Mouse (Mus musculus) hindbrain, embryonic 11.5 days (tissue): ENCODE measurements around the gene Nars2. TPM values are rescaled to one million over a fixed set of nuclear protein-coding genes. Genes with fewer than 3 reads are reported as not detected.

ENCODE experiments used
- ATAC-seq: fragments of 200-750 bp; cut with Nextera tagmentation; 2 replicates; pipeline ENCODE4 v1.8.0; 2017; ENCODE audit warnings: mild to moderate bottlenecking, moderate TSS enrichment, moderate library complexity; ENCODE audit not compliant: low FRiP score
- DNase-seq: peaks from one replicate; pipeline ENCODE4 v3.0.0-alpha.2; 2015; ENCODE audit warnings: low spot score
- H3K27ac ChIP-seq: fragments of 300-500 bp; sonication (generic); 2 replicates; pipeline ENCODE4 v1.5.1; 2014; ENCODE audit warnings: mild to moderate bottlenecking, low read depth, low read length
- H3K27me3 ChIP-seq: fragments of 300-500 bp; sonication (generic); 2 replicates; pipeline ENCODE4 v1.6.1; 2014; ENCODE audit warnings: mild to moderate bottlenecking, low read length, moderate library complexity, mixed read lengths; ENCODE audit not compliant: control insufficient read depth, insufficient read depth
- H3K36me3 ChIP-seq: fragments of 300-500 bp; sonication (generic); 2 replicates; pipeline ENCODE4 v1.6.1; 2014; ENCODE audit warnings: mild to moderate bottlenecking, low read length, moderate library complexity, mixed read lengths; ENCODE audit not compliant: control insufficient read depth, insufficient read depth
- H3K4me1 ChIP-seq: fragments of 300-500 bp; sonication (generic); replicated peaks from 2 replicates; pipeline ENCODE4 v1.6.1; 2014; ENCODE audit warnings: low read length, mixed read lengths; ENCODE audit not compliant: control insufficient read depth, insufficient read depth
- H3K4me2 ChIP-seq: fragments of 300-500 bp; sonication (generic); replicated peaks from 2 replicates; pipeline ENCODE4 v1.6.1; 2014; ENCODE audit warnings: mild to moderate bottlenecking, low read depth, low read length
- H3K4me3 ChIP-seq: fragments of 300-500 bp; sonication (generic); 2 replicates; pipeline ENCODE4 v1.5.1; 2014; ENCODE audit warnings: low read depth, low read length
- H3K9ac ChIP-seq: fragments of 300-500 bp; sonication (generic); 2 replicates; pipeline ENCODE4 v1.6.1; 2014; ENCODE audit warnings: low read depth, low read length
- H3K9me3 ChIP-seq: fragments of 300-500 bp; sonication (generic); 2 replicates; pipeline ENCODE4 v1.6.1; 2016; ENCODE audit warnings: low read length; ENCODE audit not compliant: control insufficient read depth
- WGBS: fragments of 180-500 bp; shearing (Covaris S2); extraction: QIAGEN DNeasy Blood & Tissue Kit; methylation state at CpG from one replicate; pipeline ENCODE4 v1.1.7; 2014; 5-methylcytosine and 5-hydroxymethylcytosine counted together
- polyA plus RNA-seq: library from polyadenylated mRNA; unstranded; fragments of >200 nt; fragmentation: Nextera tagmentation; extraction: Ambion mirVana; gene quantifications from 2 replicates; pipeline ENCODE4 v1.2.1, GENCODE M21; 2014

Nars2 gene
- polyA plus RNA-seq: 22.1 and 23.4 TPM in 2 replicates

DNA sequence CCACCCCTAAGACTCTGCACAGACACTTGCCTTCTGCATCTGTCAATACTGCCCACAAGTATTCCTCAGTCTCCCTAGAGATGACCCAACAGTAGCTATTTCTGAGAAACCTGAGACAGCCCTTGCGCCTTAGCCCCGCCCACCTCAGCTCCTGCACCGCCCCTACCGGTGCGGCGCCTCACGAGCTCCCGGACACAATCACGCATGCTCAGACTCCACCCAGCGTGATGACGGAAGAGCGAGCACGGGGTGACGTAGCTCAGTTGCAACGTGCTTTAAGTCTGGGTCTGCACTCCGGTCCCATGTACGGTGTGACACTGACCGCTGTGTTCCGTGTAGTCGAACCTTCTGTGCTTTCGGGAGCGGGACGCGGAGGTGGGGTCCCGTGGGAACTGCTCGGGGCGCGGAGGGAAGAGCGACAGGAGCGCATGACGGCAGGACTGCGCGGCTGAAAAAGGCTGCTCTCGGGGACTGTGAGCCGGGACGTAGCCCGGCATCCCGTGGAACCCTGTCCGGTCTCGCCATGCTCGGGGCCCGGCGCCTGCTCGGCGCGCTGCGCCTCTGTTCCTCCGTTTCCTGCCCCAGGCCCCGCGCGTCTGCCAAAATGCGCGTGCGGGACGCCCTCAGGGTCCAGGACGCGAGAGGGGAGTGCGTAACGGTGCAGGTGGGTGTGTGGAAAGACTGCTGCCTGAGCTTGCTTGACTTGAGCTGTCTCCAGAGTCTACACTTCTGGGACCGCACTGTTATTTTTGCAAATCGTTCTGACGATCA, at the start of gene Nars2:
TSS of gene Nars2 (plus strand) at position 225 of the 771 bp plus-strand sequence.
- H3K4me3 ChIP-seq: peak within 1 kb of the TSS; percentile 87
- DNase-seq (peak; percentile 98), ATAC-seq (peak; percentile 100)
- H3K4me1 ChIP-seq: no peaks in the 10 kb centered on the region; the same call in 1 of the 2 replicates
- WGBS: under 1% methylated on average over 62 of the region's 62 CpGs
- peak within 1 kb of the TSS; percentile 70 for H3K27ac ChIP-seq
- H3K4me2 ChIP-seq: peak within 1 kb of the TSS; percentile 82
- H3K9me3 ChIP-seq: no peaks in the 10 kb centered on the region
- no peaks in the 10 kb centered on the region for H3K27me3 ChIP-seq
- peak within 1 kb of the TSS; percentile 89 for H3K9ac ChIP-seq
- H3K36me3 ChIP-seq: no peaks in the 10 kb centered on the region

DNA sequence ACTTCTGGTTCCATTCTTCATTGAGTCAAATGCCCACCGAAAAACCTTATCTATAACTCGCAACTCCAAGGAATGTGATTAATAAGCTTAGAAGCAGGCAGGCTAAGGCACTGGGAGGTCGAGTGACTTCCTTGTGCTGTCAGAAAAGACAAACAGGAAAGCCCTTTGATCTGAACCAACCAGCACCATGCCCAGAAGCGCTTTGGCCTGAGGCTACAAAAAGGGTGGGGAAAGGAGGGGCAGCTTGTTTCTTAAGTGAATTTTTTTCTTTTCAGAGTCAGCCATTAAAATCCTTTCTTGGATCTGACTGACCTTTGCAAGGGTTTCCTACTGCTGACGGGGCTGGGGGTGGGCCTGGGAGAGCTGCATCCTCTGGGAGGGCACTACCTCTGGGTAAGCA, 49.1 kb upstream of the Nars2 start:
- H3K9me3 ChIP-seq: no peaks in the 10 kb centered on the region
- H3K4me3 ChIP-seq: no peak overlapping the region
- H3K9ac ChIP-seq: no peak overlapping the region
- 66% methylated on average over 5 of the region's 5 CpGs for WGBS
- DNase-seq (no peak), ATAC-seq (no peak)
- no peak overlapping the region for H3K4me2 ChIP-seq
- H3K27ac ChIP-seq: no peak overlapping the region
- peaks cover 4% of the 10 kb centered on the region; the same call in 1 of the 2 replicates for H3K4me1 ChIP-seq
- no peaks in the 10 kb centered on the region for H3K36me3 ChIP-seq
- no peaks in the 10 kb centered on the region for H3K27me3 ChIP-seq

DNA sequence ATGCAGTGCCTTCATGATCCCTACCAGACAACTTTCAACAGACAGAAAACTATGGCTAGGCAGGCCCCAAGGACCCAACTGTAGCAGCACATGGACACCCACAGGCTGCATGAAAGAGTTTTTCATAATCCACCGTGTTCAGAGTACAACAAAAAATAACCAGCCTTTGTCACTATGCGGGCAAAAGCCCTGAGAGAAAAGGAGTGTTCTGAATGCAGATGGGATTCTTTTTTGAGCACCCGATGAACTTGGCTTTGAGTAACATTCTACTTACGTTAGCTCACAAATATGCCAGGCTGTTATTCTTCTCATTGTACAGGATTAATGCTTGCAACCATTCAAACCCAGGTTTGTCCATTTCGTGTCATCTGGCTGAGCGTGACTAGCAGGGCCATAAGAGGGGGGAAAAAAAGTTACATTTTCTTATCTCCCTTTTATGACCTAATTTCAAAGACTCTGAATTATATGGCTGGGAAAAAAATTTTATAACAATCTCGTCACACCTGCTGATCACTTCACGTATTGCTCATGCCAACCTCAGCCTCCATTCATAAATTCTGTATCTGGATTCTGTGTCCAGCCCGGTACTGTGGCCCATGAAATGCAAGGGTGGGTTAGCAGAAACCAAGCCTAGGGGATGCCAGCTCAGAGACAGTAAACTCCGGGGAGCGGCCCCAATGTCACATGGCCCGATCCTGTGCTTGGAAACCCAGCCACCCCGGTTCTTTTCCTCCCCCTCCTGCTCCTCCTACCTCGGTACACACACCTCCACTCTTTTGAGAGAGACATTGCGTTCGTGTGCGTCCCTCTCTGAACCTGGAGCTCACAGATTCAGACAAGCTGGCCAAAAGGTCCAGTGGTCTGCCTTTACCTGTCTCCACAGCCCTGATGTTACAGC, 48.0 kb upstream of the Nars2 start:
- Histone ChIP-seq H3K9ac (no peak overlapping the region), H3K4me3 (no peak overlapping the region), H3K27ac (no peak overlapping the region), H3K27me3 (no peaks in the 10 kb centered on the region), H3K36me3 (no peaks in the 10 kb centered on the region), H3K4me1 (peaks cover 4% of the 10 kb centered on the region; the same call in 1 of the 2 replicates), H3K4me2 (no peak overlapping the region), H3K9me3 (no peaks in the 10 kb centered on the region)
- no peak for ATAC-seq
- no peak for DNase-seq
- WGBS: 80% methylated on average over 17 of the region's 17 CpGs

DNA sequence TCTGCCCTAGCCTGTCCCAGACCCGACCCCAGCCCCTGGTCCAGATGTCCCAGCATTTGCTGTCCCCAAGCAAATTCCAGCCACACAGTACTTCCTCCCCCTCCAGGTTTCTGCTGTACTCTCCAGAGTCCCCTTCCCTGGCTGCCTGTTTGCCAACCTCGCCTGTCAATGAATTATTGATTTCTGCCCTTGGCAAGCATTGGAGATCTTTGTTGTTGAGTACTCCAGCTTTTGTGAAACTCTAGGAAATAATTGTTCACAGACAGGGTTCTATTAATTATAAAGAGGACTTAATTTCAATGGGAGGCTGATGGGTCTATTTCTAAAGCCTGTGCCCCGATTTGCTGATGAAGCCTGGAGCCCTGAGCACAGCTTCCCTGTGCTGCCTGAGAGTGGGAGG, 46.9 kb upstream of the Nars2 start:
- H3K4me3 ChIP-seq: no peak overlapping the region
- H3K36me3 ChIP-seq: no peaks in the 10 kb centered on the region
- H3K9me3 ChIP-seq: no peaks in the 10 kb centered on the region
- H3K27me3 ChIP-seq: no peaks in the 10 kb centered on the region
- no peak overlapping the region for H3K27ac ChIP-seq
- 47% methylated on average over 3 of the region's 3 CpGs for WGBS
- DNase-seq (no peak), ATAC-seq (no peak)
- peaks cover 4% of the 10 kb centered on the region; the same call in 1 of the 2 replicates for H3K4me1 ChIP-seq
- no peak overlapping the region for H3K9ac ChIP-seq
- no peak overlapping the region for H3K4me2 ChIP-seq

DNA sequence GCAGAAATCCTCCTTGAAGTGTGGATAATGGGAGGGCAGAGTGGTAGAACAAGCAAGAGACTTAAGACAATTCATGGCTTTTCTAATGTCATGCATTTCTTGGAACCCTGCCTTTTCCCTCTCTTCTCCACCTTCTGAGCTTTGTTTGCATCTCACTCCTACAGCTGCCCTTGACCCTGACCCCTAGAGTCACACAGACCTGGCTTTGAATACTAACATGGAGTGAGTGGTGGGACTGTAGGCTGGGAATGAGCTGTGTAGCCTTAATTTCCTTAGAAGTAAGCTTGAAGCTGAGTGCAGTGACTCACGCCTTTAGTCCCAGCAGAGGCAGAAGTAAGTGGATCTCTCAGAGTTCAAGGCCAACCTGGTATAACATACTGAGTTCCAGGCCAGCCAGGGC, 46.4 kb upstream of the Nars2 start:
- 89% methylated on average over 1 of the region's 1 CpGs for WGBS
- Histone ChIP-seq H3K4me2 (no peak overlapping the region), H3K27ac (no peak overlapping the region; the same call in 1 of the 2 replicates), H3K9me3 (no peaks in the 10 kb centered on the region), H3K9ac (no peak overlapping the region), H3K4me1 (peaks cover 4% of the 10 kb centered on the region; the same call in 1 of the 2 replicates), H3K27me3 (no peaks in the 10 kb centered on the region), H3K4me3 (no peak overlapping the region), H3K36me3 (no peaks in the 10 kb centered on the region)
- no peak for ATAC-seq
- DNase-seq: no peak

DNA sequence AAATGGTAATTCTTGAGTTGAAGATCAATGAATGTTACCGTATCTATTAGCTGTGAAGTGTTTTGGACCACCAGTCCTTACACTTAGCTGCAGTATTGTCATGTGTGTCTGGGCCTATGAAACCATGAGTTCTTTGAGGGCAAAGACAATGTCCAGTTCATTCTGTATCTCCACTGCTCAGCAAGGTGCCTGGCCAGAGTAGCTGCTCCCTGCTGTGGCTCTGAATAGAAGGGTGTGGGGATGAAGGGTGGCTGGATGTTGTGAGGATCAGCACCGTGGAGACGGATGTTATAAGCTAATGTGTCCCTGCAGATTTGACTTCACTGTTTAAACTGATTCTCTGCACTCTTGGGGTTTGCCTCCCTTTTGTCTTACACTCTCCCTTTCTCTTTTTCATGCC, 45.9 kb upstream of the Nars2 start:
- Histone ChIP-seq H3K36me3 (no peaks in the 10 kb centered on the region), H3K9ac (no peak overlapping the region)
- no peak for DNase-seq

DNA sequence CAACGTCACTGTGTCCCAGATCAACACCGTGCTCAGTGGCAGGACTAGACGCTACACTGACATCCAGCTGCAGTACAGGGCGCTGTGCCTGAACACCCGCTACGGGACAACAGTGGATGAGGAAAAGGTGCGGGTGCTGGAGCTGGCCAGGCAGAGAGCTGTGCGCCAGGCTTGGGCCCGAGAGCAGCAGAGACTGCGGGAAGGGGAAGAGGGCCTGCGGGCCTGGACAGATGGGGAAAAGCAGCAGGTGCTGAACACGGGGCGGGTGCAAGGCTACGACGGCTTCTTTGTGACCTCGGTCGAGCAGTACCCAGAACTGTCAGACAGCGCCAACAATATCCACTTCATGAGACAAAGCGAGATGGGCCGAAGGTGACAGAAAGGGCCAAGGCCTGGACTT, 45.1 kb upstream of the Nars2 start:
- peak; percentile 10; the same call in 1 of the 2 replicates for ATAC-seq
- 79% methylated on average over 20 of the region's 20 CpGs for WGBS
- Histone ChIP-seq H3K27me3 (no peaks in the 10 kb centered on the region), H3K9ac (no peak overlapping the region), H3K4me1 (peaks cover 4% of the 10 kb centered on the region; the same call in 1 of the 2 replicates), H3K4me3 (no peak overlapping the region), H3K36me3 (no peaks in the 10 kb centered on the region), H3K9me3 (no peaks in the 10 kb centered on the region), H3K27ac (no peak overlapping the region), H3K4me2 (no peak overlapping the region)
- no peak for DNase-seq

More for the DNA sequence above, 45.9 kb upstream of the Nars2 start:
- Histone ChIP-seq H3K4me1 (peaks cover 4% of the 10 kb centered on the region; the same call in 1 of the 2 replicates), H3K27ac (no peak overlapping the region), H3K4me3 (no peak overlapping the region), H3K27me3 (no peaks in the 10 kb centered on the region), H3K4me2 (no peak overlapping the region), H3K9me3 (no peaks in the 10 kb centered on the region)
- WGBS: 68% methylated on average over 3 of the region's 3 CpGs
- ATAC-seq: no peak

DNA sequence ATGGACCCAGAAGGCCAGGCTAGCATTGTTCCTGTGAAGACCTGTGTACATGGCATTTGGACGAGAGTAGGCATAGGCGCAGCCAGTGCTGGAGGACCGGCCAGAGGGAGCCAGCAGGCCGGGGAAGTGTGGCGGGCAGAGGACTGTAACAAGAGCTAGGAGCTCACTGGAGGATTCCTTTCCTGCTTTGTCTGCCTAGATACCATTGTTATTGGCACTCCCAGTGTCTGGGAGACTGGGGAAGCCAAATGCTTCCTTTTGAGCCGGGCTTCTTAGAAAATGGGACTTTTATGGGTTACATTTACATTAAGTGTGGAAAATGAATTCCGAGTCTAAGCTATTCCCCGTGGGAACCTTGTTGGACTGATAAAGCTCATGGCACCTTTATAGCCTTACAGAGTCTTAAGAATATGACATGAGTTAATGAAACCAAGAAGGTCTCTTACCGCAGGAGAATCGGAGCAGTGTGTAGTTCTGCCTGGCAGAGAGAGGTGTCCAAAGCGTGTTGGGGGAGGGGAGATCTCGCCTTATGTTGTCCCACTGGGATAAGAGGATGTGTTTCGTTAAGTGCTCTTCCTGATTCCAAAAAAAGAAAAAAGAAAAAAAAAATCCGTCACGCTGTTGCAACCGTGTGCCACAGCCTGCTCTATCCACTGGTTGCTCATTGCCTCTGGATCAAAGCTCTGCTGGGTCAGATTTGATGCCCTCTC, 43.2 kb upstream of the Nars2 start:
- Histone ChIP-seq H3K4me1 (peaks cover 4% of the 10 kb centered on the region; the same call in 1 of the 2 replicates), H3K4me3 (no peak overlapping the region), H3K9me3 (no peaks in the 10 kb centered on the region), H3K27ac (no peak overlapping the region), H3K9ac (no peak overlapping the region), H3K4me2 (no peak overlapping the region), H3K36me3 (no peaks in the 10 kb centered on the region), H3K27me3 (no peaks in the 10 kb centered on the region)
- ATAC-seq: 0 out of 2 replicates have a peak, but pooled peaks have one; percentile 12
- no peak for DNase-seq
- 56% methylated on average over 16 of the region's 16 CpGs for WGBS
